Mouse (Mus musculus) midbrain, embryonic 15.5 days (tissue): ENCODE results near the gene Mcf2l. TPM values are rescaled to one million over a fixed set of nuclear protein-coding genes. Genes with fewer than 3 reads are reported as not detected.

Experiments used
- ATAC-seq: fragments of 200-750 bp; cut with Nextera tagmentation; replicated peaks from 2 replicates; pipeline ENCODE4 v1.8.0; 2017; ENCODE audit warnings: moderate TSS enrichment
- H3K27ac ChIP-seq: fragments of 300-500 bp; sonication (generic); 2 replicates; pipeline ENCODE4 v1.5.1; 2015; ENCODE audit warnings: mild to moderate bottlenecking, inconsistent platforms
- H3K27me3 ChIP-seq: fragments of 300-500 bp; sonication (generic); replicated peaks from 2 replicates; pipeline ENCODE4 v1.6.1; 2015; ENCODE audit warnings: inconsistent platforms
- H3K36me3 ChIP-seq: fragments of 300-500 bp; sonication (generic); replicated peaks from 2 replicates; pipeline ENCODE4 v1.6.1; 2015; ENCODE audit warnings: inconsistent platforms
- H3K4me1 ChIP-seq: fragments of 300-500 bp; sonication (generic); 2 replicates; pipeline ENCODE4 v1.6.1; 2015; ENCODE audit warnings: inconsistent platforms
- H3K4me2 ChIP-seq: fragments of 300-500 bp; sonication (generic); 2 replicates; pipeline ENCODE4 v1.6.1; 2015; ENCODE audit warnings: inconsistent platforms, mild to moderate bottlenecking, moderate library complexity
- H3K4me3 ChIP-seq: fragments of 300-500 bp; sonication (generic); 2 replicates; pipeline ENCODE4 v1.5.1; 2015; ENCODE audit warnings: mild to moderate bottlenecking, inconsistent platforms
- H3K9ac ChIP-seq: fragments of 300-500 bp; sonication (generic); 2 replicates; pipeline ENCODE4 v1.6.1; 2015; ENCODE audit warnings: mild to moderate bottlenecking, inconsistent platforms
- H3K9me3 ChIP-seq: fragments of 300-500 bp; sonication (generic); 2 replicates; pipeline ENCODE4 v1.6.1; 2016; ENCODE audit warnings: inconsistent platforms
- WGBS: fragments of 180-500 bp; shearing (Covaris S2); methylation state at CpG from one replicate; pipeline ENCODE4 v1.1.7; 2015; ENCODE audit warnings: mixed read lengths; 5-methylcytosine and 5-hydroxymethylcytosine counted together
- polyA plus RNA-seq: library from polyadenylated mRNA; unstranded; fragments of >200 nt; fragmentation: Nextera tagmentation; extraction: Ambion mirVana; gene quantifications from 2 replicates; pipeline ENCODE4 v1.2.1, GENCODE M21; 2015

The Mcf2l gene
- polyA plus RNA-seq, 1 experiment from 2014 or later: 189 TPM

GRCm38 (mm10) chr8:12991411-12991810 is 117.8 kb downstream of the Mcf2l start:
- Histone ChIP-seq H3K4me2 (no peak overlapping the region), H3K4me3 (no peak overlapping the region), H3K36me3 (peaks cover 32% of the 10 kb centered on the region), H3K4me1 (no peaks in the 10 kb centered on the region), H3K27ac (no peak overlapping the region), H3K27me3 (no peaks in the 10 kb centered on the region), H3K9me3 (no peaks in the 10 kb centered on the region), H3K9ac (no peak overlapping the region)
- WGBS: 90% methylated on average over 10 of the region's 10 CpGs
- ATAC-seq: no peak

GRCm38 (mm10) chr8:12994468-12994867 is 120.9 kb downstream of the Mcf2l start:
- Histone ChIP-seq H3K36me3 (peaks cover 38% of the 10 kb centered on the region), H3K4me3 (no peak overlapping the region), H3K4me1 (no peaks in the 10 kb centered on the region), H3K4me2 (no peak overlapping the region), H3K27me3 (no peaks in the 10 kb centered on the region), H3K9ac (no peak overlapping the region), H3K27ac (no peak overlapping the region), H3K9me3 (no peaks in the 10 kb centered on the region)
- ATAC-seq: no peak
- WGBS: 91% methylated on average over 5 of the region's 5 CpGs

- Histone ChIP-seq H3K36me3 (peaks cover 44% of the 10 kb centered on the region), H3K27ac (no peak overlapping the region), H3K27me3 (no peaks in the 10 kb centered on the region), H3K4me3 (no peak overlapping the region), H3K4me1 (no peaks in the 10 kb centered on the region), H3K4me2 (no peak overlapping the region), H3K9ac (no peak overlapping the region), H3K9me3 (no peaks in the 10 kb centered on the region)
- no peak for ATAC-seq
- 63% methylated on average over 5 of the region's 5 CpGs for WGBS
Observed at GRCm38 (mm10) chr8:12995481-12995880, 121.9 kb downstream of the Mcf2l start.

- Histone ChIP-seq H3K9ac (no peak overlapping the region), H3K36me3 (peaks cover 55% of the 10 kb centered on the region), H3K4me2 (no peak overlapping the region), H3K9me3 (no peaks in the 10 kb centered on the region), H3K4me1 (no peaks in the 10 kb centered on the region), H3K27me3 (no peaks in the 10 kb centered on the region), H3K4me3 (no peak overlapping the region), H3K27ac (no peak overlapping the region)
- WGBS: 81% methylated on average over 8 of the region's 8 CpGs
- ATAC-seq: no peak
Observed at GRCm38 (mm10) chr8:12996831-12997275, 123.2 kb downstream of the Mcf2l start.

- H3K36me3 ChIP-seq: peaks cover 64% of the 10 kb centered on the region
- no peak overlapping the region for H3K4me2 ChIP-seq
- 92% methylated on average over 8 of the region's 8 CpGs for WGBS
- H3K4me3 ChIP-seq: no peak overlapping the region
- no peak overlapping the region for H3K9ac ChIP-seq
- H3K9me3 ChIP-seq: no peaks in the 10 kb centered on the region
- no peaks in the 10 kb centered on the region for H3K4me1 ChIP-seq
- ATAC-seq: no peak
- no peak overlapping the region for H3K27ac ChIP-seq
- H3K27me3 ChIP-seq: no peaks in the 10 kb centered on the region
Observed at GRCm38 (mm10) chr8:12998331-12998730, 124.7 kb downstream of the Mcf2l start.

GRCm38 (mm10) chr8:12999793-13000192 is 126.2 kb downstream of the Mcf2l start:
- Histone ChIP-seq H3K27ac (no peak overlapping the region), H3K4me1 (no peaks in the 10 kb centered on the region), H3K4me2 (no peak overlapping the region), H3K9ac (no peak overlapping the region), H3K9me3 (no peaks in the 10 kb centered on the region), H3K27me3 (no peaks in the 10 kb centered on the region), H3K4me3 (no peak overlapping the region), H3K36me3 (peaks cover 79% of the 10 kb centered on the region)
- WGBS: 83% methylated on average over 9 of the region's 9 CpGs
- ATAC-seq: no peak

- no peak overlapping the region for H3K4me3 ChIP-seq
- 89% methylated on average over 4 of the region's 4 CpGs for WGBS
Observed at GRCm38 (mm10) chr8:13007458-13007857, 133.9 kb downstream of the Mcf2l start.

GRCm38 (mm10) chr8:13010313-13010712 is 136.7 kb downstream of the Mcf2l start:
- 66% methylated on average over 4 of the region's 4 CpGs for WGBS
- no peak for ATAC-seq
- peaks cover 97% of the 10 kb centered on the region for H3K36me3 ChIP-seq
- H3K4me1 ChIP-seq: no peaks in the 10 kb centered on the region
- no peak overlapping the region for H3K4me3 ChIP-seq
- no peaks in the 10 kb centered on the region for H3K9me3 ChIP-seq
- H3K9ac ChIP-seq: no peak overlapping the region
- H3K27me3 ChIP-seq: no peaks in the 10 kb centered on the region
- no peak overlapping the region for H3K27ac ChIP-seq
- H3K4me2 ChIP-seq: no peak overlapping the region

More at GRCm38 (mm10) chr8:13007458-13007857, 133.9 kb downstream of the Mcf2l start:
- Histone ChIP-seq H3K27me3 (no peaks in the 10 kb centered on the region), H3K4me1 (no peaks in the 10 kb centered on the region), H3K9ac (no peak overlapping the region), H3K27ac (no peak overlapping the region), H3K4me2 (no peak overlapping the region), H3K9me3 (no peaks in the 10 kb centered on the region), H3K36me3 (peaks cover 98% of the 10 kb centered on the region)
- ATAC-seq: no peak

GRCm38 (mm10) chr8:13019560-13019959 is 146.0 kb downstream of the Mcf2l start:
- 73% methylated on average over 4 of the region's 4 CpGs for WGBS
- H3K9me3 ChIP-seq: no peaks in the 10 kb centered on the region
- no peak overlapping the region for H3K27ac ChIP-seq
- H3K4me1 ChIP-seq: no peaks in the 10 kb centered on the region
- peaks cover 51% of the 10 kb centered on the region for H3K36me3 ChIP-seq
- no peak overlapping the region for H3K4me3 ChIP-seq
- no peak overlapping the region for H3K9ac ChIP-seq
- no peak overlapping the region for H3K4me2 ChIP-seq
- no peaks in the 10 kb centered on the region for H3K27me3 ChIP-seq
- ATAC-seq: no peak

GRCm38 (mm10) chr8:13021830-13022229 is 148.2 kb downstream of the Mcf2l start:
- H3K4me3 ChIP-seq: no peak overlapping the region
- H3K4me1 ChIP-seq: no peaks in the 10 kb centered on the region
- H3K9me3 ChIP-seq: no peaks in the 10 kb centered on the region
- H3K4me2 ChIP-seq: no peak overlapping the region
- no peak overlapping the region for H3K9ac ChIP-seq
- WGBS: 97% methylated on average over 8 of the region's 8 CpGs
- H3K27me3 ChIP-seq: no peaks in the 10 kb centered on the region
- ATAC-seq: no peak
- H3K36me3 ChIP-seq: peaks cover 28% of the 10 kb centered on the region
- H3K27ac ChIP-seq: no peak overlapping the region

GRCm38 (mm10) chr8:13025487-13026224 is 152.1 kb downstream of the Mcf2l start, which contains the start of gene F7:
Gene F7, plus strand, starts transcription at chr8:13026034.
- Histone ChIP-seq H3K4me1 (no peaks in the 10 kb centered on the region), H3K9me3 (no peaks in the 10 kb centered on the region), H3K4me2 (no peak within 1 kb of the TSS), H3K27ac (no peak within 1 kb of the TSS), H3K4me3 (no peak within 1 kb of the TSS), H3K9ac (no peak within 1 kb of the TSS), H3K36me3 (no peaks in the 10 kb centered on the region; the same call in 1 of the 2 replicates), H3K27me3 (no peaks in the 10 kb centered on the region)
- no peak for ATAC-seq
- 69% methylated on average over 10 of the region's 10 CpGs for WGBS

- Histone ChIP-seq H3K4me3 (no peak overlapping the region), H3K9me3 (no peaks in the 10 kb centered on the region), H3K9ac (no peak overlapping the region), H3K27me3 (no peaks in the 10 kb centered on the region), H3K27ac (no peak overlapping the region), H3K36me3 (no peaks in the 10 kb centered on the region), H3K4me2 (no peak overlapping the region), H3K4me1 (no peaks in the 10 kb centered on the region)
- no peak for ATAC-seq
- WGBS: 86% methylated on average over 5 of the region's 5 CpGs
Observed at GRCm38 (mm10) chr8:13027615-13028014, 154.0 kb downstream of the Mcf2l start.

- Histone ChIP-seq H3K4me1 (no peaks in the 10 kb centered on the region), H3K9me3 (no peaks in the 10 kb centered on the region), H3K36me3 (no peaks in the 10 kb centered on the region), H3K4me3 (no peak overlapping the region), H3K27ac (no peak overlapping the region), H3K9ac (no peak overlapping the region), H3K27me3 (no peaks in the 10 kb centered on the region), H3K4me2 (no peak overlapping the region)
- WGBS: 75% methylated on average over 5 of the region's 5 CpGs
- no peak for ATAC-seq
Observed at GRCm38 (mm10) chr8:13028482-13028881, 154.9 kb downstream of the Mcf2l start.
